Mouse (Mus musculus) lung, embryonic 16.5 days (tissue): ENCODE data around the gene Ext2. TPM values are rescaled to one million over a fixed set of nuclear protein-coding genes. Genes with fewer than 3 reads are reported as not detected.
A peak's percentile ranks its signal among the peaks of the same experiment; 100 is the strongest.

Experiments used
- ATAC-seq: fragments of 200-750 bp; cut with Nextera tagmentation; 2 replicates; pipeline ENCODE4 v1.8.0; 2017; ENCODE audit warnings: low read depth, mild to moderate bottlenecking, moderate library complexity
- H3K27ac ChIP-seq: fragments of 300-500 bp; sonication (generic); 2 replicates; pipeline ENCODE4 v1.5.1; 2014; ENCODE audit warnings: mild to moderate bottlenecking, control low read depth, low read length
- H3K27me3 ChIP-seq: fragments of 300-500 bp; sonication (generic); 2 replicates; pipeline ENCODE4 v1.6.1; 2014; ENCODE audit warnings: low read depth, low read length, mixed read lengths; ENCODE audit not compliant: control insufficient read depth, insufficient read depth
- H3K36me3 ChIP-seq: fragments of 300-500 bp; sonication (generic); 2 replicates; pipeline ENCODE4 v1.6.1; 2014; ENCODE audit warnings: low read length; ENCODE audit not compliant: control insufficient read depth, insufficient read depth
- H3K4me1 ChIP-seq: fragments of 300-500 bp; sonication (generic); replicated peaks from 2 replicates; pipeline ENCODE4 v1.6.1; 2014; ENCODE audit warnings: low read length, mixed read lengths; ENCODE audit not compliant: control insufficient read depth, insufficient read depth
- H3K4me2 ChIP-seq: fragments of 300-500 bp; sonication (generic); 2 replicates; pipeline ENCODE4 v1.6.1; 2014; ENCODE audit warnings: low read depth, low read length, control low read depth
- H3K4me3 ChIP-seq: fragments of 300-500 bp; sonication (generic); 2 replicates; pipeline ENCODE4 v1.5.1; 2014; ENCODE audit warnings: mild to moderate bottlenecking, low read length, control low read depth
- H3K9ac ChIP-seq: fragments of 300-500 bp; sonication (generic); 2 replicates; pipeline ENCODE4 v1.6.1; 2014; ENCODE audit warnings: low read length, control low read depth
- H3K9me3 ChIP-seq: fragments of 300-500 bp; sonication (generic); 2 replicates; pipeline ENCODE4 v1.6.1; 2016; ENCODE audit warnings: low read length; ENCODE audit not compliant: control insufficient read depth
- WGBS: fragments of 180-500 bp; shearing (Covaris S2); extraction: QIAGEN DNeasy Blood & Tissue Kit; methylation state at CpG from one replicate; pipeline ENCODE4 v1.1.7; 2014; 5-methylcytosine and 5-hydroxymethylcytosine counted together
- polyA plus RNA-seq: library from polyadenylated mRNA; unstranded; fragments of >200 nt; fragmentation: Nextera tagmentation; extraction: Ambion mirVana; gene quantifications from 2 replicates; pipeline ENCODE4 v1.2.1, GENCODE M21; 2015

Gene Ext2
- polyA plus RNA-seq, 1 experiment from 2014 or later: 128 TPM

DNA sequence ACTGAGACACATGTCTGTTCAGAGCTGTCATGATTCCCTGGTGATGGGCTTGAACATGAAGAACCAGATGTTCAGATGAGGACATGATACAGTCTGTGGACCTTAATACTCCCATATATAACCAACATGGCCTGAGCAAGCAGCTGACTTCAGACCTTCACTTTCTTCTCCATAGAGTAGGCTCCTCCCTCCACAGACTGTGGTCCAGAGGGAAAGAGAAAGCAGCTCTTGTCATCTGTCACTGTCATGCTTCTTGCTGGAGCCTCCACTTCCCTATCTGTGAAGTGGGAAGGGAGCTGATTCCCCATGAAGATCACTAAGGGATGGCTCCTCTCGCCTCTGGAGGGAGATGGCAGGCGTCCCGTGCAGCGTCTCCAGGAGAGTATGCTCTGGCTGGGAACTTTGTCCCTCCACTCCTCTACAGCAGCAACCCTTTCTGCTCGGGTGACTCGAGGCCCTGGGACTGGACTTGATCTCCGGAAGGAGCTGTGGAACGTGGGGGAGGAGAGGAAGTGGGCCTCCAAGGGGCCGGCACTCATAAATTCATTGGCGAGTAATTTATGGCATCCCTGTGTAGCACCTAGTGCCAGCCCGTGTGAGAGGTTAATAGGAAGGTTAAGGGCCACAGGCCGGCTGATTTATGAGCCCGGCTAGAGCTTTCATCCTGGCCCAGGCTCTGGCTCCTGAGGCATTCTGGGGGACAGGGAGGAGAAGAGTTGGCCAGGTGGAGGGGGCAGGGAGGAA is 197.5 kb downstream of the Ext2 start:
- WGBS: 38% methylated on average over 13 of the region's 13 CpGs
- no peaks in the 10 kb centered on the region; the same call in 1 of the 2 replicates for H3K27me3 ChIP-seq

DNA sequence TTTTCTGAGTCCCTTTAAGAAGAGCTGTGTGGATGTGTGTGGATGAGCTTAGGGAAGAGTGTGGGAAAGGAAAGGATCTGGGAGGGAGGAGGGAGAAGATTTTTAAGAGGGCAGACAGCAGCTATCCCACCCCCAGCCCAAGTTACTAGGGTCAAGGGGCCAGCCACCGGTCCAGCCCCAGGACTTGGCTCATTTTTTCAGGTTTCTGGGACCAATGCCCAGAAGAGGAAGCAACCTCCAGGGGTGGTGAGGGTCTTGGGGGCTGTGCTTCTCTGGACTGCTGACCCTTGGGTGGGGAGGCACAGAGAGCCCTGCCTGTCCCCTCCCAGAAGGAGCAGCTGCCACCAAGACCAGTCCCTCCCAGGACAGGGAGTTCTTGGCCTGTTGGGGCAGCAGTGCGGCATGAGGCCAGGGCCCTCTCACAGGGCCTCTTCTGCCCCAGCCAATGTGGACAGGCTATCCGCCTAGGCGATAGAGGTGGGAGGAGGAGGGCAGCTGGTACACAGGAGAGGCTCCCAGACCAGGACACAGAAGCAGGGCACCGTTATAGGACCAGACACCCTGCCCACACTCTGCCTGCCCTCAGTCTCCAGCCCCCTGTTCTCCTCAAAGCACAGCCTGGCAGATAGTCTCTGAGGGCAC is 203.0 kb downstream of the Ext2 start:
- peak; percentile 26 for ATAC-seq
- no peaks in the 10 kb centered on the region for H3K9me3 ChIP-seq
- H3K36me3 ChIP-seq: no peaks in the 10 kb centered on the region
- no peak overlapping the region for H3K4me2 ChIP-seq
- WGBS: 42% methylated on average over 5 of the region's 5 CpGs
- no peaks in the 10 kb centered on the region; the same call in 1 of the 2 replicates for H3K27me3 ChIP-seq
- H3K4me1 ChIP-seq: peaks cover 2% of the 10 kb centered on the region; the same call in 1 of the 2 replicates
- H3K9ac ChIP-seq: no peak overlapping the region
- H3K27ac ChIP-seq: no peak overlapping the region
- H3K4me3 ChIP-seq: no peak overlapping the region

More for the DNA sequence above, 197.5 kb downstream of the Ext2 start:
- Histone ChIP-seq H3K4me2 (no peak overlapping the region), H3K4me1 (no peaks in the 10 kb centered on the region), H3K9me3 (no peaks in the 10 kb centered on the region), H3K4me3 (no peak overlapping the region), H3K36me3 (no peaks in the 10 kb centered on the region), H3K9ac (no peak overlapping the region), H3K27ac (no peak overlapping the region)
- no peak for ATAC-seq

DNA sequence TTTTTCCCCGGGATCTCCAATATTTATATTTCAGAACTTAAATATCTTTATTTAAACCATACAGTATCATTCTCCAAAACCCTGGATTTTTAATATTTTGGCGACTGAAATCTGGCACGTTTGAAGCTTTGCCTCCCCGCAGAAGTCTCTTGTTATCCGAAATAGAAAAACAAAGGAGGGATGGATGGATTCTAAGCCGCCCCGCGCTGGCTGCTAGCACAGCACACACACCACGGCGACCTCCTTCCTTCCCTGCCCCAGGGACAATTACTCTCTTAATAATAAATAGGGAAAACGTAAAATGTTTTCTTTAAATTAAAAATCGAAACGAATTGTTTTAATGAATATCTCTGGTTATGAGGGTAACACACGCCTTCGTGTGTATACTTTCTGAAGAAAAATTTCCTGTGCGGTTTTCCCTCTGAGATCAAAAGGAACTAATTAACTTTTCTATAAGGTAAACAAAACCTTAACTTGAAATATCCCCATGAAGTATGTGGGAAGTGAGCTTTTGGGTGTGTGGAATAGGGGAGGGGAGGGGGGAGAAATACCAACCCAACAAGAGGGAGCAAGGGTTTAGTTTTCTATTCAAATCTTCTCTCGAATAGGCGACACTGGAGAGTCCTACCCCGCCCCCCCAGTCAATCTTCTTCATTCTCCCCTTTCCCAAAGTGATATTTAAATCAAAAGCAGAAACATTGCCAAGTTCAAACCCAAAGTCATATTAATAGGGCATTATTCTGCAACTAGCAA is 203.7 kb downstream of the Ext2 start:
- H3K9ac ChIP-seq: no peak overlapping the region
- no peak overlapping the region for H3K4me3 ChIP-seq
- H3K27me3 ChIP-seq: no peaks in the 10 kb centered on the region; the same call in 1 of the 2 replicates
- H3K4me1 ChIP-seq: peaks cover 2% of the 10 kb centered on the region; the same call in 1 of the 2 replicates
- no peak overlapping the region for H3K27ac ChIP-seq
- H3K9me3 ChIP-seq: no peaks in the 10 kb centered on the region
- 23% methylated on average over 19 of the region's 19 CpGs for WGBS
- H3K36me3 ChIP-seq: no peaks in the 10 kb centered on the region
- H3K4me2 ChIP-seq: no peak overlapping the region
- no peak for ATAC-seq

DNA sequence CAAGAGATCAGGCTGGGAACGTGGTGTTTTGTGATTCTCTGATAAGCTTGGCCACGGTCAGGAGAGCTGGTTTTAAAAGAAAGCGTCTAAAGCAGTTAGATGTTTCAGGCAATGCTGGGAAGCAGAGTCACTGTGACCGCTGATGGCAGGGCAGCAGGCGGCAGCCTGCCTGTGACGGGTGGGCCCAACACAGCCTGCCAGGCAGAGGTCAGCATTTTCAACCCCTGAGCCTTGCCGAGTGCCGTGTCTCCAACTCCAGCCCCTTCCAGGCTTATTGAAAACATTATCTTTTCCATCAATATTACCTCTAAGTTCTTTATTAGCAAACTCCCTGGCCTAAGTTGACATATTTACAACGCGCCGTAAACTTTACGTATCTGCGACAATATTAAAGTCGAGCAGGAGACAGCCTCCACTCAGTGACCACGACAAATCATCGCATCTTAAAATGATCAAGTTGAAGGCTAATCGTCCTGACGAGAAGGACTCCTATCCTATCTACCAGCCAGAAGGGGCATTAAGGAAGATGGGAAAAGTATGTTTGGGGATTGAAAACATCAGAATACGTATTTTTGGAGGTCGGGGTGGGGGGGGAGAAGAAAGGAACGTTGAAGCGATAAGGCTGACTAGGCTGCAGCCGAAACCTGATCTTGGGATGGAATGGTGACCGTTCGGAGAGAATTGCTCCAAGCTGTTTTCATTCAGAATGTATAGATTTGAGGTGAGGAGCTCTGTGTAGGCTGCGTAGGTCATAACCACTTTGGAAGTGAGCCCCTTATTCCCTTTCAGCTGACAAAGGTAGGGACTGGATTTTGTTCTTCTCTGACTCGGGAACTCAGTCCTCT is 206.3 kb downstream of the Ext2 start:
- no peak overlapping the region for H3K9ac ChIP-seq
- no peaks in the 10 kb centered on the region for H3K9me3 ChIP-seq
- peaks cover 2% of the 10 kb centered on the region; the same call in 1 of the 2 replicates for H3K4me1 ChIP-seq
- no peak overlapping the region for H3K4me3 ChIP-seq
- H3K27ac ChIP-seq: no peak overlapping the region
- no peaks in the 10 kb centered on the region for H3K36me3 ChIP-seq
- H3K4me2 ChIP-seq: no peak overlapping the region
- WGBS: 68% methylated on average over 27 of the region's 27 CpGs
- no peaks in the 10 kb centered on the region; the same call in 1 of the 2 replicates for H3K27me3 ChIP-seq
- no peak for ATAC-seq

DNA sequence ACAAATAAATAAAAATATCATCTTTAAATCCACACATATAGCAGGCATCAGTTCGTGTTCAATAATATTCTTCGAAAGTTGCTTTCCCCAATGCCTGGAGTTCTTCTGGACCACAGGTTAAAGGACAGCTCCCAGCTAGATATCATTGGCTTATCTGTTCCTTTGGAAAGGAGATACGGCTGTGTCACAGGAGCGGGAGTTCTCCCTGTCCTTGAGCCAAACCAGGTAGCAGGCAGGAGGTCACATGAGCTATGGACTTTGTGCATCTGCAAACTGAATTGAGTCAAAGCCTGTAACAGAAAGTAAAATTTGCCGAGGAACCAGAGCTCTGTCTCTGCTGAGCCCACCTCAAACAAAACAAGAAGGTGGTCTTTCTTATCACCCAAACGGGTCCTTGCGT is 209.3 kb downstream of the Ext2 start:
- Histone ChIP-seq H3K4me1 (no peaks in the 10 kb centered on the region), H3K9me3 (no peaks in the 10 kb centered on the region), H3K36me3 (no peaks in the 10 kb centered on the region), H3K9ac (no peak overlapping the region), H3K27ac (no peak overlapping the region), H3K27me3 (no peaks in the 10 kb centered on the region; the same call in 1 of the 2 replicates), H3K4me3 (no peak overlapping the region), H3K4me2 (no peak overlapping the region)
- no peak for ATAC-seq
- WGBS: 71% methylated on average over 7 of the region's 7 CpGs

Other genes starting within 250 kb of the Ext2 start
- 0.03 TPM in 1 of 2 replicates, not detected in the other for gene Alx4, start 180.2 kb downstream of the Ext2 start, polyA plus RNA-seq
- 6.8 and 9.3 TPM in 2 replicates for gene Accs, start 27.4 kb upstream of the Ext2 start, polyA plus RNA-seq
- gene Accsl, start 46.6 kb upstream of the Ext2 start, polyA plus RNA-seq: not detected in 2 replicates
- 23.4 and 26.8 TPM in 2 replicates for gene Gm13889, start 134.6 kb upstream of the Ext2 start, polyA plus RNA-seq
- gene Gm27027, start 173.8 kb upstream of the Ext2 start, polyA plus RNA-seq: not detected in 2 replicates
- 63.0 and 70.0 TPM in 2 replicates for gene Alkbh3, start 188.2 kb upstream of the Ext2 start, polyA plus RNA-seq